Mouse (Mus musculus) megakaryocyte, adult 5-6 weeks (primary cell): ENCODE data around the gene Fam163a. TPM values are rescaled to one million over a fixed set of nuclear protein-coding genes. Genes with fewer than 3 reads are reported as not detected.

Source experiments
- ATAC-seq: 2 replicates; pipeline ENCODE4 v1.8.0; 2016; ENCODE audit warnings: mild to moderate bottlenecking, inconsistent platforms; ENCODE audit not compliant: poor library complexity, severe bottlenecking
- total RNA-seq, 2 experiments: library from RNA; stranded (forward) in 1 of 2; stranded (reverse) in 1 of 2; fragments of 153-499, 151-499 nt in 1 of 2; fragments of 221-1000, 200-1000 nt in 1 of 2; gene quantifications; 2 replicates each; pipeline versions ENCODE4 v1.2.3 to v1.2.4; 2015 to 2017

Fam163a gene
- total RNA-seq, 2 experiments from 2014 or later = not detected

- ATAC-seq = peak; percentile 28
Observed at GRCm38 (mm10) chr1:156035269-156035929, 169.4 kb downstream of the Fam163a start, which contains the start of gene Tor1aip2. Gene Tor1aip2 (plus strand): TSS chr1:156035403.

GRCm38 (mm10) chr1:156034661-156035060, 170.2 kb downstream of the Fam163a start:
- ATAC-seq = no peak

DNA sequence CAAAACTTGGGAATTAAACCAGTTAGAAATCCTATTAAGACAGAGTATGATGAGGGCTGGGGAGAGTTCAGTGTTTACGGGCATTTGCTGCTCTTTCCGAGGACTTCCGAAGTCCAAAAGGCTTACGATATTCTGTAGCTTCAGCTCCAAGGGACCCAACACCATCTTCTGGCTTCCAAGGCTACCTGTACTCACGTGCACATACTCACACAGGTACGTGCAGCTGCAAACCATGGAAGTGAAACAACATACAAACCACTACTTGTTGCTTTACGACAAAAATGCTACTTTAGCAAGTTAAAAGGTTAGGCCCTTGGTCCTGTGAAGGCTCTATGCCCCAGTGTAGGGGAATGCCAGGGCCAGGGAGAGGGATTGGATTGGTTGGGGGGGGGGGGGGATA, 170.9 kb downstream of the Fam163a start:
- ATAC-seq = no peak

GRCm38 (mm10) chr1:156028340-156028975, 176.4 kb downstream of the Fam163a start:
- ATAC-seq = peak; percentile 77

- ATAC-seq = no peak
Observed at GRCm38 (mm10) chr1:156027849-156028248, 177.0 kb downstream of the Fam163a start.

Other genes starting within 250 kb of the Fam163a start
- 63.2 and 71.0 TPM in 2 replicates for gene Cep350, start 231.8 kb downstream of the Fam163a start, total RNA-seq (2015)
- gene Cep350, start 231.8 kb downstream of the Fam163a start, total RNA-seq (2017) = 56.6 and 73.9 TPM in 2 replicates
- gene Tor1aip2, start 169.6 kb downstream of the Fam163a start, total RNA-seq (2015) = 67.4 and 71.1 TPM in 2 replicates
- 36.6 and 38.4 TPM in 2 replicates for gene Tor1aip2, start 169.6 kb downstream of the Fam163a start, total RNA-seq (2017)
- 152 and 164 TPM in 2 replicates for gene Tor1aip1, start 168.5 kb downstream of the Fam163a start, total RNA-seq (2015)
- 66.1 and 109 TPM in 2 replicates for gene Tor1aip1, start 168.5 kb downstream of the Fam163a start, total RNA-seq (2017)
- 0.18 TPM in 1 of 2 replicates, not detected in the other for gene Tdrd5, start 98.6 kb upstream of the Fam163a start, total RNA-seq (2015)
- not detected in 2 replicates for gene Tdrd5, start 98.6 kb upstream of the Fam163a start, total RNA-seq (2017)
- not detected in 2 replicates for gene Nphs2, start 105.7 kb upstream of the Fam163a start, total RNA-seq (2015)
- gene Nphs2, start 105.7 kb upstream of the Fam163a start, total RNA-seq (2017) = not detected in 2 replicates
- gene Gm2000, start 161.0 kb upstream of the Fam163a start, total RNA-seq (2015) = 878 and 965 TPM in 2 replicates
- 1,434 and 1,885 TPM in 2 replicates for gene Gm2000, start 161.0 kb upstream of the Fam163a start, total RNA-seq (2017)
- 2.2 TPM in 1 of 2 replicates, not detected in the other for gene Axdnd1, start 216.1 kb upstream of the Fam163a start, total RNA-seq (2015)
- gene Axdnd1, start 216.1 kb upstream of the Fam163a start, total RNA-seq (2017) = 0.92 and 1.8 TPM in 2 replicates